Mouse (Mus musculus) fat pad, adult 2 months (tissue): ENCODE data around the gene Ppp6r1.

Experiments used
- DNase-seq: peaks from one replicate; pipeline ENCODE4 v3.0.0-alpha.2; 2011; ENCODE audit warnings: low read depth, low spot score; ENCODE audit errors: extremely low read depth

Gene Ppp6r1

GRCm38 (mm10) chr7:4658912-4659551 lies at the start of gene Ppp6r1:
TSS of gene Ppp6r1 (minus strand) at chr7:4659019.
- peak; percentile 61 for DNase-seq

GRCm38 (mm10) chr7:4705098-4705497 lies 46.3 kb upstream of the Ppp6r1 start:
- no peak for DNase-seq

GRCm38 (mm10) chr7:4703195-4703594 lies 44.4 kb upstream of the Ppp6r1 start:
- DNase-seq: no peak

GRCm38 (mm10) chr7:4702334-4702733 lies 43.5 kb upstream of the Ppp6r1 start:
- no peak for DNase-seq

GRCm38 (mm10) chr7:4693004-4693403 lies 34.2 kb upstream of the Ppp6r1 start:
- no peak for DNase-seq

- DNase-seq: no peak
These were observed 32.3 kb upstream of the Ppp6r1 start for GRCm38 (mm10) chr7:4690951-4691653.

GRCm38 (mm10) chr7:4690387-4690786 lies 31.6 kb upstream of the Ppp6r1 start, which contains the start of gene Brsk1:
TSS of gene Brsk1 (plus strand) at chr7:4690604.
- no peak for DNase-seq

GRCm38 (mm10) chr7:4684632-4685417 lies 26.0 kb upstream of the Ppp6r1 start, which contains the start of gene Hspbp1:
TSS of gene Hspbp1 (minus strand) at chr7:4685068.
- peak; percentile 95 for DNase-seq

GRCm38 (mm10) chr7:4684203-4684602 lies 25.4 kb upstream of the Ppp6r1 start:
- DNase-seq: no peak

GRCm38 (mm10) chr7:4683307-4683706 lies 24.5 kb upstream of the Ppp6r1 start:
- no peak for DNase-seq

GRCm38 (mm10) chr7:4675200-4675599 lies 16.4 kb upstream of the Ppp6r1 start:
- DNase-seq: peak; percentile 82

- no peak for DNase-seq
These were observed 15.4 kb upstream of the Ppp6r1 start for GRCm38 (mm10) chr7:4674114-4674731.

- DNase-seq: peak; percentile 93
These were observed 13.1 kb upstream of the Ppp6r1 start for GRCm38 (mm10) chr7:4671956-4672355.

GRCm38 (mm10) chr7:4670655-4671255 lies 11.9 kb upstream of the Ppp6r1 start:
- DNase-seq: peak; percentile 66

- no peak for DNase-seq
These were observed 10.3 kb upstream of the Ppp6r1 start for GRCm38 (mm10) chr7:4669156-4669555.

- DNase-seq: no peak
These were observed 9.7 kb upstream of the Ppp6r1 start for GRCm38 (mm10) chr7:4668506-4668905.

- no peak for DNase-seq
These were observed 8.1 kb upstream of the Ppp6r1 start for GRCm38 (mm10) chr7:4666871-4667270.

GRCm38 (mm10) chr7:4663742-4664141 lies 4.9 kb upstream of the Ppp6r1 start:
- DNase-seq: no peak

- no peak for DNase-seq
These were observed 4.4 kb upstream of the Ppp6r1 start for GRCm38 (mm10) chr7:4663179-4663578.

- DNase-seq: no peak
These were observed 1.2 kb upstream of the Ppp6r1 start for GRCm38 (mm10) chr7:4659911-4660443.
